Mouse (Mus musculus): ENCODE measurements around the gene Lzts2. TPM values are rescaled to one million over a fixed set of nuclear protein-coding genes. Genes with fewer than 3 reads are reported as not detected.
A peak's percentile ranks its signal among the peaks of the same experiment; 100 is the strongest.

Lzts2 gene
- polyA plus RNA-seq, 1 experiment from 2014 or later = 38.0 TPM

GRCm38 (mm10) chr19:45040214-45040613 lies 26.0 kb downstream of the Lzts2 start:
- H3K36me3 ChIP-seq (ENCODE audit: control insufficient read depth, insufficient read depth) = no peaks in the 10 kb centered on the region
- H3K4me3 ChIP-seq (ENCODE audit: low read length) = no peak overlapping the region
- H3K4me2 ChIP-seq (ENCODE audit: low read depth, low read length) = no peak overlapping the region
- H3K4me1 ChIP-seq (ENCODE audit: control insufficient read depth, insufficient read depth, low read length) = no peaks in the 10 kb centered on the region
- H3K27ac ChIP-seq (ENCODE audit: low read length) = no peak overlapping the region
- 40% methylated on average over 13 of the region's 13 CpGs for WGBS
- H3K9ac ChIP-seq (ENCODE audit: low read length) = no peak overlapping the region
- no peaks in the 10 kb centered on the region for H3K9me3 ChIP-seq (replicated peaks; ENCODE audit: control insufficient read depth, low read length)
- peaks cover 40% of the 10 kb centered on the region for H3K27me3 ChIP-seq (ENCODE audit: control insufficient read depth, insufficient read depth, low read length)
- no peak for ATAC-seq (replicated peaks; ENCODE audit: extremely low read depth, insufficient read depth, low FRiP score)

- Histone ChIP-seq H3K4me3 (ENCODE audit: low read length) (no peak overlapping the region), H3K9me3 (replicated peaks; ENCODE audit: control insufficient read depth, low read length) (no peaks in the 10 kb centered on the region), H3K9ac (ENCODE audit: low read length) (no peak overlapping the region), H3K4me1 (ENCODE audit: control insufficient read depth, insufficient read depth, low read length) (peaks cover 19% of the 10 kb centered on the region), H3K27ac (ENCODE audit: low read length) (no peak overlapping the region), H3K4me2 (ENCODE audit: low read depth, low read length) (no peak overlapping the region), H3K36me3 (ENCODE audit: control insufficient read depth, insufficient read depth) (no peaks in the 10 kb centered on the region), H3K27me3 (ENCODE audit: control insufficient read depth, insufficient read depth, low read length) (peaks cover 47% of the 10 kb centered on the region)
- 61% methylated on average over 11 of the region's 11 CpGs for WGBS
- no peak for ATAC-seq (replicated peaks; ENCODE audit: extremely low read depth, insufficient read depth, low FRiP score)
Measured at GRCm38 (mm10) chr19:45044389-45044927, 30.2 kb downstream of the Lzts2 start.

- H3K9ac ChIP-seq (ENCODE audit: low read length) = no peak overlapping the region
- ATAC-seq (replicated peaks; ENCODE audit: extremely low read depth, insufficient read depth, low FRiP score) = no peak
- H3K27ac ChIP-seq (ENCODE audit: low read length) = no peak overlapping the region
- 37% methylated on average over 15 of the region's 15 CpGs for WGBS
- H3K36me3 ChIP-seq (ENCODE audit: control insufficient read depth, insufficient read depth) = no peaks in the 10 kb centered on the region
- no peaks in the 10 kb centered on the region for H3K9me3 ChIP-seq (replicated peaks; ENCODE audit: control insufficient read depth, low read length)
- no peak overlapping the region for H3K4me2 ChIP-seq (ENCODE audit: low read depth, low read length)
- peaks cover 19% of the 10 kb centered on the region for H3K4me1 ChIP-seq (ENCODE audit: control insufficient read depth, insufficient read depth, low read length)
- no peak overlapping the region for H3K4me3 ChIP-seq (ENCODE audit: low read length)
- peaks cover 41% of the 10 kb centered on the region for H3K27me3 ChIP-seq (ENCODE audit: control insufficient read depth, insufficient read depth, low read length)
Measured at GRCm38 (mm10) chr19:45045236-45045635, 31.0 kb downstream of the Lzts2 start.

GRCm38 (mm10) chr19:45045651-45046050 lies 31.4 kb downstream of the Lzts2 start, which contains the start of gene Pdzd7:
Pdzd7 (minus strand) TSS chr19:45045717.
- Histone ChIP-seq H3K36me3 (ENCODE audit: control insufficient read depth, insufficient read depth) (peaks cover under 1% of the 10 kb centered on the region; the same call in 1 of the 2 replicates), H3K9ac (ENCODE audit: low read length) (peak within 1 kb of the TSS; percentile 78), H3K4me2 (ENCODE audit: low read depth, low read length) (peak within 1 kb of the TSS; percentile 91), H3K27me3 (ENCODE audit: control insufficient read depth, insufficient read depth, low read length) (peaks cover 37% of the 10 kb centered on the region), H3K27ac (ENCODE audit: low read length) (no peak within 1 kb of the TSS), H3K9me3 (replicated peaks; ENCODE audit: control insufficient read depth, low read length) (no peaks in the 10 kb centered on the region), H3K4me1 (ENCODE audit: control insufficient read depth, insufficient read depth, low read length) (peaks cover 19% of the 10 kb centered on the region), H3K4me3 (ENCODE audit: low read length) (peak within 1 kb of the TSS; percentile 68)
- whole genome bisulfite sequencing = 70% methylated on average over 5 of the region's 5 CpGs
- no peak for ATAC-seq (replicated peaks; ENCODE audit: extremely low read depth, insufficient read depth, low FRiP score)

- H3K4me2 ChIP-seq (ENCODE audit: low read depth, low read length) = peak overlapping the region; percentile 91
- ATAC-seq (replicated peaks; ENCODE audit: extremely low read depth, insufficient read depth, low FRiP score) = no peak
- peak overlapping the region; percentile 68 for H3K4me3 ChIP-seq (ENCODE audit: low read length)
- peaks cover 19% of the 10 kb centered on the region for H3K4me1 ChIP-seq (ENCODE audit: control insufficient read depth, insufficient read depth, low read length)
- peaks cover 7% of the 10 kb centered on the region; the same call in 1 of the 2 replicates for H3K36me3 ChIP-seq (ENCODE audit: control insufficient read depth, insufficient read depth)
- peak overlapping the region; percentile 78 for H3K9ac ChIP-seq (ENCODE audit: low read length)
- peaks cover 31% of the 10 kb centered on the region for H3K27me3 ChIP-seq (ENCODE audit: control insufficient read depth, insufficient read depth, low read length)
- no peaks in the 10 kb centered on the region for H3K9me3 ChIP-seq (replicated peaks; ENCODE audit: control insufficient read depth, low read length)
- whole genome bisulfite sequencing = 3% methylated on average over 34 of the region's 34 CpGs
- H3K27ac ChIP-seq (ENCODE audit: low read length) = peak overlapping the region; percentile 93
Measured at GRCm38 (mm10) chr19:45046523-45047321, 32.5 kb downstream of the Lzts2 start.

- H3K36me3 ChIP-seq (ENCODE audit: control insufficient read depth, insufficient read depth) = peaks cover 12% of the 10 kb centered on the region
- H3K4me1 ChIP-seq (ENCODE audit: control insufficient read depth, insufficient read depth, low read length) = peaks cover 19% of the 10 kb centered on the region
- H3K4me3 ChIP-seq (ENCODE audit: low read length) = peak within 1 kb of the TSS; percentile 68
- peak; percentile 83 for ATAC-seq (replicated peaks; ENCODE audit: extremely low read depth, insufficient read depth, low FRiP score)
- no peaks in the 10 kb centered on the region for H3K9me3 ChIP-seq (replicated peaks; ENCODE audit: control insufficient read depth, low read length)
- H3K9ac ChIP-seq (ENCODE audit: low read length) = peak within 1 kb of the TSS; percentile 78
- under 1% methylated on average over 26 of the region's 26 CpGs for WGBS
- peak within 1 kb of the TSS; percentile 91 for H3K4me2 ChIP-seq (ENCODE audit: low read depth, low read length)
- peaks cover 27% of the 10 kb centered on the region for H3K27me3 ChIP-seq (ENCODE audit: control insufficient read depth, insufficient read depth, low read length)
- H3K27ac ChIP-seq (ENCODE audit: low read length) = peak within 1 kb of the TSS; percentile 93
Measured at GRCm38 (mm10) chr19:45047417-45047934, 33.3 kb downstream of the Lzts2 start, which contains the start of gene Sfxn3. Sfxn3 (plus strand) TSS chr19:45047503.

DNA sequence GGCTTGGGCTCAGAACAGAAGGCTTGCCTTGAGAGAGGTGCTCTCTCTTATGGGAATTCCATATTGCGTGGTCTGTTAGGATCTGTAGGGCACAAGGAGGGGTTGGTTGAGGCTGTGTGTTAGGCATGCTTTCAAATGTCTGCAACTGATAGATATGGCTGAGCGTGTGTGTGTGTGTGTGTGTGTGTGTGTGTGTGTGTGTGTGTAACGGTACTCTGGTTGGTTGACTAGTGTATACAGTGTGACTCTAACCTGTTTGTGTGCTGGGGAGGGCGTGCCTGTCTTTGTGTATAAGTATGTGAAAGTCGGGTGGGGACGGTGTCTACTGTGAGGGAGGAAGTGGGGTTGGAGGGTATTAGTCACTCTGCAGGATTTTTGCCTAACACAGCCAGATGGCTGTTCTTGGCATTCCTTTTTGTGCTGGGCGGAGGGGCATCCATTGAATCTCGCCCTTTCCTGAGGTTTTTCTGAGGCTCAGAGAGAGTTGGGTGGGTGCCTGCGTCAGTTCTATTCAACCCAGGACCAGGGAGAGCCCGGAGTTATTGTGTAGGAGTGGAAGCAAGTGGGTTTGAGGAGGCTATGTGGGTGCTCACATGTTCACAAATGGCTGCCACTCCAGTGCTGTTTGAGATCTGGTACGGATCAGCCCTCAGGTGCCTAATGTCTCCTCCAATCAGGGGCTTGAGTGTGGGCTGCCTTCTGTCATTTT lies 33.9 kb downstream of the Lzts2 start:
- Histone ChIP-seq H3K27ac (ENCODE audit: low read length) (peak overlapping the region; percentile 93), H3K36me3 (ENCODE audit: control insufficient read depth, insufficient read depth) (peaks cover 15% of the 10 kb centered on the region), H3K9me3 (replicated peaks; ENCODE audit: control insufficient read depth, low read length) (no peaks in the 10 kb centered on the region), H3K27me3 (ENCODE audit: control insufficient read depth, insufficient read depth, low read length) (peaks cover 27% of the 10 kb centered on the region), H3K4me1 (ENCODE audit: control insufficient read depth, insufficient read depth, low read length) (peaks cover 19% of the 10 kb centered on the region), H3K4me3 (ENCODE audit: low read length) (peak overlapping the region; percentile 68), H3K4me2 (ENCODE audit: low read depth, low read length) (peak overlapping the region; percentile 91), H3K9ac (ENCODE audit: low read length) (peak overlapping the region; percentile 78)
- ATAC-seq (replicated peaks; ENCODE audit: extremely low read depth, insufficient read depth, low FRiP score) = peak; percentile 71
- 21% methylated on average over 11 of the region's 11 CpGs for WGBS

- Histone ChIP-seq H3K27me3 (ENCODE audit: control insufficient read depth, insufficient read depth, low read length) (peaks cover 24% of the 10 kb centered on the region), H3K4me2 (ENCODE audit: low read depth, low read length) (peak overlapping the region; percentile 91), H3K9me3 (replicated peaks; ENCODE audit: control insufficient read depth, low read length) (no peaks in the 10 kb centered on the region), H3K27ac (ENCODE audit: low read length) (peak overlapping the region; percentile 93), H3K4me1 (ENCODE audit: control insufficient read depth, insufficient read depth, low read length) (peaks cover 19% of the 10 kb centered on the region), H3K36me3 (ENCODE audit: control insufficient read depth, insufficient read depth) (peaks cover 15% of the 10 kb centered on the region), H3K9ac (ENCODE audit: low read length) (peak overlapping the region; percentile 78), H3K4me3 (ENCODE audit: low read length) (peak overlapping the region; percentile 68)
- 74% methylated on average over 12 of the region's 12 CpGs for WGBS
- no peak for ATAC-seq (replicated peaks; ENCODE audit: extremely low read depth, insufficient read depth, low FRiP score)
Measured at GRCm38 (mm10) chr19:45048644-45049365, 34.6 kb downstream of the Lzts2 start.
